ENCODE assay signal across 8 mouse cellular contexts in the genomic region with DNA sequence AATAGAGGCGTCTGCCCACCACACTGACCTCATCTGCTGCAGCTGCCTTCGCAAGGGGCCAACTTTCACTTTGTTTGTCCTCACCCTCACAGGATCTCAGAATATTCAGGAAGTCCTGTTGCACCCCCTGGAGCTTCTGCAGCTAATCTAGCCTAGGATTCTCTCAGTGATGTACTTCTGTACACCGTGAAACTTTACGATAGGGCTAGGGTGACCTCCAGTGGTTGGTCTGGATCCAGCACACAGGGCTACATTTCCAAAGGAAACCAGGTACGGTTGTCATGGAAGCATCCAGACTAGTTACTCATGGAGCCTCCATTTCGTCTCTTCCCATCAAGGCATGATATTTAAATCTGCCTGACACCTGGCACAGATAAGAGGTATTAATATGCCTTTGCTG. TPM values are rescaled to one million over a fixed set of nuclear protein-coding genes. Genes with fewer than 3 reads are reported as not detected.
A peak's percentile ranks its signal among the peaks of the same experiment; 100 is the strongest.
DNase-seq lines count a peak whose midpoint lies in the region; ATAC-seq lines count a peak whose summit lies in the region.

No protein-coding gene starts in this region.

- H3K9ac ChIP-seq in midbrain, embryonic 15.5 days: no peak overlapping the region

- no peak overlapping the region for H3K4me3 ChIP-seq in limb, embryonic 10.5 days
- no peak overlapping the region for H3K4me3 ChIP-seq in midbrain, embryonic 15.5 days

- no peak overlapping the region for H3K4me2 ChIP-seq in midbrain, embryonic 15.5 days

- H3K4me1 ChIP-seq in limb, embryonic 10.5 days: no peaks in the 10 kb centered on the region
- no peaks in the 10 kb centered on the region for H3K4me1 ChIP-seq in midbrain, embryonic 15.5 days

- H3K9me3 ChIP-seq in limb, embryonic 10.5 days (replicated peaks): no peaks in the 10 kb centered on the region
- H3K9me3 ChIP-seq in midbrain, embryonic 15.5 days: no peaks in the 10 kb centered on the region

- H3K27ac ChIP-seq in limb, embryonic 10.5 days: no peak overlapping the region
- no peak overlapping the region; the same call in 1 of the 2 replicates for H3K27ac ChIP-seq in midbrain, embryonic 15.5 days

- ATAC-seq in granulocyte monocyte progenitor cell, adult 5-6 weeks (replicated peaks; ENCODE audit: poor library complexity, severe bottlenecking): peak; percentile 96
- ATAC-seq in midbrain, embryonic 15.5 days (replicated peaks): peak; percentile 95

- peak; percentile 6 for DNase-seq in thymus, postnatal 14 days
- DNase-seq in thymus, adult 18-20 months: no peak
- peak; percentile 81 for DNase-seq in embryo, embryonic 10.5 days (ENCODE audit: low spot score)
- peak; percentile 53 for DNase-seq in kidney, adult 9 months
- DNase-seq in limb, embryonic 10.5 days (ENCODE audit: low spot score): peak; percentile 69
- peak; percentile 66 for DNase-seq in testis, postnatal 10 days (ENCODE audit: low spot score)

- no peaks in the 10 kb centered on the region for H3K27me3 ChIP-seq in limb, embryonic 10.5 days (ENCODE audit: low read depth, poor library complexity, severe bottlenecking)
- H3K27me3 ChIP-seq in midbrain, embryonic 15.5 days (replicated peaks): no peaks in the 10 kb centered on the region

- no peaks in the 10 kb centered on the region for H3K36me3 ChIP-seq in limb, embryonic 10.5 days
- no peaks in the 10 kb centered on the region for H3K36me3 ChIP-seq in midbrain, embryonic 15.5 days (replicated peaks)

- 36% methylated on average over 6 of the region's 6 CpGs for WGBS in limb, embryonic 10.5 days
- WGBS in midbrain, embryonic 15.5 days: 32% methylated on average over 6 of the region's 6 CpGs

RNA-seq across cellular contexts. Expression of a gene that starts 15.5 kb away (rescaled TPM):
- not detected in 2 replicates for total RNA-seq in granulocyte monocyte progenitor cell, adult 5-6 weeks (2014; fragmentation: Nextera tagmentation)
- total RNA-seq in granulocyte monocyte progenitor cell, adult 5-6 weeks (2017): not detected in 2 replicates
- polyA plus RNA-seq in limb, embryonic 10.5 days (2016; fragmentation: Nextera tagmentation; extraction: Ambion mirVana): 0.79 and 1.8 TPM in 2 replicates
- polyA plus RNA-seq in midbrain, embryonic 15.5 days (2015; fragmentation: Nextera tagmentation; extraction: Ambion mirVana): 1.7 and 2.1 TPM in 2 replicates

RNA-seq across cellular contexts. Expression of a gene that starts 30.9 kb away (rescaled TPM):
- total RNA-seq in granulocyte monocyte progenitor cell, adult 5-6 weeks (2014; fragmentation: Nextera tagmentation): 65.5 and 77.1 TPM in 2 replicates
- 103 and 146 TPM in 2 replicates for total RNA-seq in granulocyte monocyte progenitor cell, adult 5-6 weeks (2017)
- 102 and 106 TPM in 2 replicates for polyA plus RNA-seq in limb, embryonic 10.5 days (2016; fragmentation: Nextera tagmentation; extraction: Ambion mirVana)
- 47.1 and 50.4 TPM in 2 replicates for polyA plus RNA-seq in midbrain, embryonic 15.5 days (2015; fragmentation: Nextera tagmentation; extraction: Ambion mirVana)

Comparison
In these comparisons a context has a peak if more than half of its experiments do, and no peak if none do; other contexts are left out.
1. DNase-seq: peak in thymus, postnatal 14 days (single experiment), embryo, embryonic 10.5 days (single experiment), kidney, adult 9 months (single experiment), limb, embryonic 10.5 days (single experiment) and testis, postnatal 10 days (single experiment); none in thymus, adult 18-20 months (0 of 2).